Mouse (Mus musculus): ENCODE measurements around the gene Spon1.

The Spon1 gene

GRCm38 (mm10) chr7:114004171-114004570, 238.4 kb downstream of the Spon1 start:
- no peak for DNase-seq (ENCODE audit: low spot score)

DNA sequence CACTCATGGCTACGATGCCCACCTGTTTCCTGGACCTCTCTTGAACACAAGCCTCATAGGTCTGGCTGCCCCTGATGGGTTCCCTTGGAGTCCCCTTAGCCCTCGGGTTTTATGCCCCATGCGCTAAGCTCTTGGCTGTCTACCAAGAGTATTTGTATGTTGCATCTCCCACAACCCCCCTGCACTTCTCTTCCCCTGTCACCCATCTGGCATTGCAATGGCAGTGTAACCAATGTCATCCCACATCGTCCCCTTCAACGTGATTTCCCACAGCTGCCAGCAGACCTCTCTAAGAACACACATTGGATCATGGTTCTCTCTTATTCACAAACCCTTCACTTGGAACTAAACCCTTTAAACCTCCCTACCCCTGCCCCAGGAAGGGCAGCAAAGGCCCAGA, 239.7 kb downstream of the Spon1 start:
- no peak for DNase-seq (ENCODE audit: low spot score)

DNA sequence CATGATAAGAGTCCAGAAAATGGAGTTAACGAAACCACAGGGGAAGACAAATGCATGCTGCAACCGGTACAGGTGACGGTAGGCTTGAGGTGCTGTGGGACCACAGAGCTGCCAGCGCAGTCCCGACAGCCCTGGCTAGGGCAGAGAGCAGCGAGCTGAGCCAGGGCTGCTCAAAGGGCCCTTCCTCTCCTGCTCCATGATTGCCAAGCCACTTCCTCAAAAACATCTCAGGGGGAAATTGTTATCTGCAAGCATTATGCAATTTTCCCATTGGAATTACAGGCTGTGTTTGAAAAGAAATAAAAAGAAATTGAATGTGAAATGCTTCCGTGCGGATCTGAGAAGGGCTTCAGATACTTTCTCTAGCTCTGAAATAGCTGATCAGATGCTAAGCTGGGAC, 240.7 kb downstream of the Spon1 start:
- no peak for DNase-seq (ENCODE audit: low spot score)

GRCm38 (mm10) chr7:114007565-114007964, 241.8 kb downstream of the Spon1 start:
- no peak for DNase-seq (ENCODE audit: low spot score)

- DNase-seq (ENCODE audit: low spot score): no peak
Observed at GRCm38 (mm10) chr7:114011726-114012443, 246.1 kb downstream of the Spon1 start.

DNA sequence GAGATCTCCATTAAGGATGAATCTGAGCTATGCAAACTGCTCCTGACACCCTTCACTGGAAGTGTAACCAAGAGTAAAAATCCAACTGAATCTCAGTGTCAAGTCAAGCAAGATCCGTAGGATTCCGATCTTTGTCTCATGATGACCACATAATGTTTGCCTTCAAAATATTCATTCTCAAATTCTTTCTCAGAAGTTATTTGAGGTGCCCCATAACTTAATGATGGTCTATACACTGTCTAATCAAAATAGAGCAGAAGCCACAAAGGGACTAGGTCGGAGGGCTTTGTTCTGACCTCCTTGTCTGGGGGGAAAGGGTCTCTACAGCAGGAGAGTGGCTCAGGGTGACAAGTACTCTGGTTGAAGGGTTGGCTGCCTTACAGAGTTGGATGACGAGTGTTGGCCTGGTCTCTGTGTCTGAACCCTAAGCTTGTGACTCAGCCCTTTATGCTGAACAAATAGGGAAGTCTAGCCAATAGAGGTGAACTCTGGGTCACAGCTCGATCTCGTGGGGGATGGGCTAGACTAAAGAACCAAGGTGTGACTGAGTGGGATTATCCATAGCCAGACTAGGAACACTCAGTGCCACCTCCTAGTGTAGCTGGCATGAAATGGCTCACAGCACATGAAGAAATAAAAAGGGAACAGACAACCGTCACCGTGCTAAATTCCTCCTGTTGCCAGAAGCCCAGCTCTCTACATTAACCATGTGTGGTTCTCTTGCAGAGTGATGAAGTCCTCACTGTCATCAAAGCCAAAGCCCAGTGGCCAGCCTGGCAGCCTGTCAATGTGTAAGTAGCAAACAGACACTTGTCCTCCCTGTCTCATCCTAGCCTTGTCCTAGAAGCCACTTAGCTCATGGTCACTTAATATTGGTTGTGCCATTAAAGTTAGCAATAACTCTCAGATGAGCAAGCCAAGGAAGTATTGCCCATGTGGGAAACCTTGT, 250.5 kb downstream of the Spon1 start:
- no peak for DNase-seq (ENCODE audit: low spot score)

- DNase-seq (ENCODE audit: low spot score): no peak
Observed at GRCm38 (mm10) chr7:114018861-114019260, 253.1 kb downstream of the Spon1 start.

DNA sequence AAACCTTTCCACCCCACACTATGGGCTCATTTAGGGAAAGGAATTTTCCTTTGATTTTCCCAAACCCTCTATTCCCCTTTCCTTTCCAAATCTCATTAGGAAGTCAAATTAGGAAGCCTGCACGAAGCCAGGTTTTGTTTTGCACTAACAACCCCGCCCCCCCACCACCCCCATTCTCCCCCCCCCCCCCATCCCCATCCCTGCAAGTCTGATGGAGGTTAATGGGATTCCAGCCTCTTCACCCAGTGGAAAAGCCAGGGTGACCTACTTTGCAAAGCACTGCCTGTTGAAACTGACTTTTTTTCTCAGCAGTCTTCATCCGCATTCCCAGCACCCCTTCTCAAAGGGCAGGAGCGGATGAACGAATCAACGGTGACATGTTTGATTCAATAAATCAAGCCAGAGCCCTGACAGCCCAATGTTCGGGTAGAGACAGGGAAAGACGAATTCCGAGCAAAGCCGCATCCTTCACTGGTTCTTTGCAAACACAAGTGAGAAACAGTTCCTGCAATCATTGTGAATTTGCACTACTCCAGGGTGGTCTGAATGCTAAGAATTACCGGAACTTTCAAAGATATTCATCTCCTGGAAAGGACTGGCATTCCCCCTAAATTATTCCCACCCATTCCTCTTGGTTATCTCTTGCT, 254.4 kb downstream of the Spon1 start:
- DNase-seq (ENCODE audit: low spot score): no peak

DNA sequence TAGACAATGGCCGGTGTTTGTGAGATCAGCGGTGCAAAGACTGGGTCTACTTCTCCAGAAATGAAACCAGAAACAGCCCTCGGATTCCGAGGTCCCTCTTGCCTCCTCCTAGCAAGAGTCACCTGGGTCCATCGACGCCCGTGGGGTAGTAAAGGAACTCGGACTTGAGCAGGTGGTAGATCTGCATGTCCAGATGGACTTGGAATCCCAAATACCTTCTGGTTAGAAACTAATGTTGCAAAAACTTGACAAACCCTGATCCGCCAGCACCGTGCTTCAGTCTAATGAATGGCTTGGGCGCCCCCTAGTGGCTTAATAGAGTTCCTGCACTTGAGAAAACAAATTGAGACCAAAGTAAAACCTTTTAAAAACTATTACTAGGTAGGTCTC, 254.9 kb downstream of the Spon1 start:
- DNase-seq (ENCODE audit: low spot score): peak; percentile 24

DNA sequence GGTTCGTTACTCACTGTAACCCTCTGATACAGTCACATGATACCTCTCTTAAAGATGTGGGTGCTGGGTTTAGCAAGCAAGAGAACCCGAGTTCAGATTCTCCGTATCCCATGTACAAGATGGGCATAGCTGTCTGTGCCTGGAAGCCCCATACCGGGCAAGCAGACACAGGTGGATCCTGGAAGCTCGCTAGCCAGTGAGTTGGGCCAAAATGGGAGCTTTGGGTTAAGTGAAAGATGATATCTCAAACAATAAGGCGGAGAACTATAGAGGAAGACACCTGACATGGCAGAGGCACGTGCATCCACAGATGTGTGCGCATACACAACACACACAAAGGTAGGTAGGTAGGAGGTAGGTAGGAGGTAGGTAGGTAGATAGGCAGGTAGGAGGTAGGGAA, 261.1 kb downstream of the Spon1 start:
- DNase-seq (ENCODE audit: low spot score): no peak

- no peak for DNase-seq (ENCODE audit: low spot score)
Observed at GRCm38 (mm10) chr7:114027406-114027805, 261.6 kb downstream of the Spon1 start.

DNA sequence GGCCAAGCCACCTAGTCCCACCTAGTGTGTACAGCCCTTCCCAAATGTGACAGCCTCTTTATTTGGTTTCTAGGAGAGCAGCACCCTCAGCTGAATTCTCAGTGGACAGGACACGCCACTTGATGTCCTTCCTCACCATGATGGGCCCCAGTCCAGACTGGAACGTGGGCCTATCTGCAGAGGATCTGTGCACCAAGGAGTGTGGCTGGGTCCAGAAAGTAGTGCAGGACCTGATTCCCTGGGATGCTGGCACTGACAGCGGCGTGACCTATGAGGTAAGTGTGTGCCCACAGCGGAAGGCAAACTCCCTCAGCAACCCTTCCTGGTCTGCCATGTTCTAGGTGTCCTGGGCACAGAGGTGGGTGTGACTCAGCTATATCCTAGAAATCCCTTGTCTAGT, 263.0 kb downstream of the Spon1 start:
- no peak for DNase-seq (ENCODE audit: low spot score)

- DNase-seq (ENCODE audit: low spot score): peak; percentile 64
Observed at GRCm38 (mm10) chr7:114029596-114029995, 263.8 kb downstream of the Spon1 start.

DNA sequence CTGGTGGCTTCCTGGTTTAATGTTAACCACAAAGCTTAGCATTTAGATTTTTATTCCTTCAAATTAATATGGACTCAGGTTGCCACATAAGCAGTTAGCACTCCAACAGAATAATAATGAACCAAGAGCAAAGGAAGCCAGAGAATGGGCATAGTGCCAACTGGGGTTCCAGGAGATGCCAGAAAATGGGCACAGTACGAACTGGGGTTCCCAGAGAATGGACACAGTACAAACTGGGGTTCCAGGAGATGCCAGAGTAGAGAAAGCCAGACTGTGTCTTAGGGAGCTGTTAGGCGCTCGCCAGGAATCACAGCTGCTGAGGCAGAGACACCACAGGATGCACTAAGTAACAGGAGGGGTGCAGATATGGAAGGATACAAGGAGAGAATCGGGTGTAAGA, 271.4 kb downstream of the Spon1 start:
- no peak for DNase-seq (ENCODE audit: low spot score)

DNA sequence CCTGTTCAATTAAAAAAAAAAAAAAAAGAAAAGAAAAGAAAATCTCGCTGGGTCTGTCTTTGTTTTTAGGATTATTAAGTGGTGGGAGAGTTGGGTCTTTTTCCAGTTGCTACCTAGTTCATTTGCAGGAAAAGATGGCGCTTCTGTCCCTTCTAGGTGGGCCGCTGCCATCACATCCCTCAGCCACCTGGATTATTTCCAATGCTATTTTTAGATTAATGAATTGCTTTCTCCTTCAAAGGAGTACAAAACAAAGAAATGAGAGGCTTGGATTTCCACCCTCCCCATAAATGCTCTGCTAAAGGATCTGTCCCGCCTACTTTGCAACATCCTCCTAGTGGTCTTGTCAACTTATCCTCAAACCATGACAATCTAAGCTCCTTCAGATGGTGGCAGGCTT, 275.6 kb downstream of the Spon1 start:
- DNase-seq (ENCODE audit: low spot score): no peak

DNA sequence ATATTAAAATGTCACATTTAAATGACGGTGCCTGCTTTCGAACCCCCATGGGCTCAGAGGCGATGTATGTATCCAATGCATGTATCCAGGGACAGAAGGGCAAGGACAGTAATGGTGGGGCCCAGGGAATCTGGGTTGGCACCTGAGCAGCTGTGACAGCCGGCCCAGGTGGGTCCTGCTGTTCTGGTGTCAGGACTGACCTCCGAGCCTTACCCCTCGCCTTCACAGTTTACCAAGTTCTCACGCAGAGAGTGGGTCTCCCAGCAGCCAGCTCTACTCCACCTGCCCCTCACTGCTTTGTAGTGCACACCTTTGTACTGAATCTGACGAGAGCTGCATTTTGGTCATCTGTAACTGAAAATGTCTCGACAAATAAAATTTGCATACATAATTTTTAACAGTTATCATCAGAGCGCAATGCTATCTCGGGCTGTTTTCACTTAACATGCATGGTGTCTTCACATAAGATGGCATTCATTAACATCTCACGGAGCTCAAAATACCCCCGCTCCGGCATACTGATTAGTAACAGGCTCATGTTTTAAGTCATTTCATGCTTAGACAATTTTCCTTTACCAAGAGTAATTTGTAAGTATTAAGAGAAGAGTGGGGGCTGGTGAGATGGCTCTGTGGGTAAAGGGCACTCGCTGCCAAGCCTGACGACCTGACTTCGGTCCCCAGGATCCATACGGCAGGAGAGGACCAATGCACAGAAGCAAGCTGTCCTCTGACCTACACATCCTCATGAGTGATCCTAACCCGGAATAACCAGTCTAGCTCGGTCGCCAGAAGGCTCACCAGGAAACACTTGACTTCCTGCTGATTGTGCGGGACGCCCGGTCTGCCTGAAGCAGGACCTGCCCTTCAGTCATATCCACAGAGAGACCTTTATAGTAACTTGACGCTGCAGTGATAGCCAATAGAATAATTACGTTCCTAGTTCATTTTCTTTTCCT, 277.5 kb downstream of the Spon1 start:
- no peak for DNase-seq (ENCODE audit: low spot score)

- no peak for DNase-seq (ENCODE audit: low spot score)
Observed at GRCm38 (mm10) chr7:114043929-114044549, 278.2 kb downstream of the Spon1 start.

GRCm38 (mm10) chr7:114045814-114046213, 280.0 kb downstream of the Spon1 start:
- no peak for DNase-seq (ENCODE audit: low spot score)

DNA sequence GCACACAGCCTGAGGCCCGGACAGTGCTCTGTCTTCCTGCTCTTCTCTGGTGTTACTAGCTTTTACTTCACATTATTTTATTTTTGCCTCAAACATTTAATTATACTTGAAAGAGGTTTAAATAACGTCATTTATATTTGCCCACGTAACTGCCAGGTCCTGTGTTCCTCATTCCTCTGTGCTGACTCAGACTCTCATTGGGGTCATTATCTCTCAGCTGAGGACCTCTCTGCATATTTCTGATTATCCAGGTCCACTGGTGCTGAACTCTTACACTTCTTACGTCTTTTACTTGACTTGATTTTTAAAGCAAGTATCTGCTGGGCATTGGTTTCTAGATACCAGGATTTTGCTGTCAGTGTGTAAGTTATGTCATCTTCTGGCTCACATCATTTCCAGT, 287.9 kb downstream of the Spon1 start:
- DNase-seq (ENCODE audit: low spot score): no peak

- no peak for DNase-seq (ENCODE audit: low spot score)
Observed at GRCm38 (mm10) chr7:114058166-114058565, 292.4 kb downstream of the Spon1 start.

DNA sequence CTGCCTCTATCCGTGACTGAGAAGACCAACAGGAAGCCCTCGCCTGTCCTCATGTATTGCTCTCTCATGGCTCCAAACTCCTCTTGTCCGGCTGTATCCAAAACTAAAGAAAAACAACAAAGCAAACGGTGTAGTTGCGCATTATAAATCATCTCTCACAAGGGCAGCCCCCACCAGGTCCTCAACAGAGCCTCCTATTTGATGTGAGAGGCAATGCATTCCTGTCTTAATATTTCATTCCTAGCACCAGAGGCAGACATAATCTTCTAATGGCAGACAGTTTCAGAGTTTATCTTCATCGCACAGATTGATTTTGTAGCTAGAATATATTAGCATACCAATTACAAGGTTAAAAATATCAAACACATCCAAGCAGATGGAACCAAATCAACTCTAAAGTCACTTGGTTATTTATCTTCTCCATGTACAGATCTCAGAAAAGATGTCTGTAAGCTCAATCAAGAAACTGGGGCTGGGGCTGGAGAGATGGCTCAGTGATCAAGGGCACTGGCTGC, 293.2 kb downstream of the Spon1 start:
- no peak for DNase-seq (ENCODE audit: low spot score)
